Mouse (Mus musculus) inflammation-experienced regulatory T-cells (primary cell): ENCODE measurements around the gene Olfr912. TPM values are rescaled to one million over a fixed set of nuclear protein-coding genes. Genes with fewer than 3 reads are reported as not detected.

Source experiments
- polyA plus RNA-seq, 2 experiments: library from polyadenylated mRNA; unstranded; fragments of 100-300 nt; shearing (Covaris generic); gene quantifications; one replicate each; pipeline ENCODE4 v1.2.1; 2017

The Olfr912 gene
- polyA plus RNA-seq: under 1 TPM; 0.11 to 0.61 TPM

GRCm38 (mm10) chr9:38579878-38580277 lies at the start of gene Olfr912:
Gene Olfr912 (plus strand): TSS chr9:38580178.

GRCm38 (mm10) chr9:38537549-38537948 lies 42.4 kb upstream of the Olfr912 start, which contains the start of gene Olfr910:
Gene Olfr910 (plus strand): TSS chr9:38537849.

GRCm38 (mm10) chr9:38592459-38592858 lies 12.5 kb downstream of the Olfr912 start, which contains the start of gene Olfr913:
Gene Olfr913 (plus strand): TSS chr9:38592759.

GRCm38 (mm10) chr9:38604802-38605201 lies 24.8 kb downstream of the Olfr912 start, which contains the start of gene Olfr914:
Gene Olfr914 (plus strand): TSS chr9:38605102.

Other genes with a start within 250 kb of the Olfr912 start
- under 1 TPM in 1 of 2 experiments, not detected in 1; 0.42 TPM for gene Olfr898, start 231.8 kb upstream of the Olfr912 start, polyA plus RNA-seq
- under 1 TPM; 0.06 to 0.07 TPM for gene Olfr250, start 213.3 kb upstream of the Olfr912 start, polyA plus RNA-seq
- under 1 TPM in 1 of 2 experiments, not detected in 1; 0.04 TPM for gene Olfr251, start 203.1 kb upstream of the Olfr912 start, polyA plus RNA-seq
- 1 to 10 TPM in 1 of 2 experiments, under 1 TPM in 1; 0.22 to 2.0 TPM for gene Olfr147, start 178.5 kb upstream of the Olfr912 start, polyA plus RNA-seq
- gene Olfr901, start 150.7 kb upstream of the Olfr912 start, polyA plus RNA-seq: under 1 TPM in 1 of 2 experiments, not detected in 1; 0.45 TPM
- gene Olfr902, start 132.5 kb upstream of the Olfr912 start, polyA plus RNA-seq: not detected
- gene Olfr904, start 117.0 kb upstream of the Olfr912 start, polyA plus RNA-seq: not detected
- gene Olfr905, start 109.1 kb upstream of the Olfr912 start, polyA plus RNA-seq: under 1 TPM; 0.29 to 0.84 TPM
- not detected for gene Olfr906, start 93.1 kb upstream of the Olfr912 start, polyA plus RNA-seq
- not detected for gene Olfr907, start 84.4 kb upstream of the Olfr912 start, polyA plus RNA-seq
- 1 to 10 TPM in 1 of 2 experiments, under 1 TPM in 1; 0.11 to 3.0 TPM for gene Olfr911-ps1, start 58.6 kb upstream of the Olfr912 start, polyA plus RNA-seq
- not detected for gene Olfr910, start 42.3 kb upstream of the Olfr912 start, polyA plus RNA-seq
- not detected for gene Olfr913, start 12.6 kb downstream of the Olfr912 start, polyA plus RNA-seq
- gene Olfr914, start 24.9 kb downstream of the Olfr912 start, polyA plus RNA-seq: under 1 TPM in 1 of 2 experiments, not detected in 1; 0.11 TPM
- under 1 TPM; 0.30 to 0.87 TPM for gene Olfr916, start 79.7 kb downstream of the Olfr912 start, polyA plus RNA-seq
- gene Olfr917, start 85.7 kb downstream of the Olfr912 start, polyA plus RNA-seq: not detected
- gene Olfr918, start 94.4 kb downstream of the Olfr912 start, polyA plus RNA-seq: under 1 TPM in 1 of 2 experiments, not detected in 1; 0.04 TPM
- not detected for gene Olfr919, start 123.5 kb downstream of the Olfr912 start, polyA plus RNA-seq
- 10 to 100 TPM; 36.6 to 44.6 TPM for gene Vwa5a, start 138.1 kb downstream of the Olfr912 start, polyA plus RNA-seq
- gene Olfr920, start 172.1 kb downstream of the Olfr912 start, polyA plus RNA-seq: 1 to 10 TPM in 1 of 2 experiments, under 1 TPM in 1; 0.17 to 1.5 TPM
- under 1 TPM in 1 of 2 experiments, not detected in 1; 0.09 TPM for gene Olfr921, start 192.9 kb downstream of the Olfr912 start, polyA plus RNA-seq
- not detected for gene Olfr922, start 234.4 kb downstream of the Olfr912 start, polyA plus RNA-seq
- gene Olfr923, start 246.4 kb downstream of the Olfr912 start, polyA plus RNA-seq: 1 to 10 TPM in 1 of 2 experiments, not detected in 1; 1.5 TPM